ENCODE assay signal across 25 mouse cellular contexts in genomic region chr14:116137772-116138171, GRCm38 (mm10).
DNase-seq lines count a peak whose midpoint lies in the region; ATAC-seq lines count a peak whose summit lies in the region.
"Had no signal": no experiment of that assay in that cellular context is flagged by ENCODE, and none has a peak within 500 bp of the region (broad histone marks: within the 10 kb centered on the region; RNA-seq: fewer than 3 reads in every experiment).

No protein-coding gene starts in this region.

- no peak overlapping the region for H3K4me2 ChIP-seq in forebrain, embryonic 11.5 days (ENCODE audit: low read depth, low read length, severe bottlenecking)
- H3K4me2 ChIP-seq in forebrain, embryonic 15.5 days (replicated peaks), result no peak overlapping the region
- H3K4me2 ChIP-seq in hindbrain, embryonic 11.5 days (replicated peaks; ENCODE audit: low read depth, low read length), result no peak overlapping the region
- H3K4me2 ChIP-seq: embryonic facial prominence, embryonic 13.5 days; embryonic facial prominence, embryonic 15.5 days; forebrain, embryonic 13.5 days had no signal

- no peak overlapping the region for H3K27ac ChIP-seq in forebrain, embryonic 11.5 days (ENCODE audit: low read depth, low read length)
- H3K27ac ChIP-seq in forebrain, embryonic 15.5 days (replicated peaks), result no peak overlapping the region
- H3K27ac ChIP-seq in hindbrain, embryonic 11.5 days (ENCODE audit: low read depth, low read length), result no peak overlapping the region
- no peak overlapping the region for H3K27ac ChIP-seq in hindbrain, embryonic 10.5 days
- H3K27ac ChIP-seq: embryonic facial prominence, embryonic 13.5 days; embryonic facial prominence, embryonic 15.5 days; forebrain, embryonic 10.5 days; forebrain, embryonic 13.5 days had no signal

- no peaks in the 10 kb centered on the region for H3K9me3 ChIP-seq in forebrain, embryonic 11.5 days (ENCODE audit: control insufficient read depth, low read length)
- H3K9me3 ChIP-seq in forebrain, embryonic 15.5 days, result no peaks in the 10 kb centered on the region
- H3K9me3 ChIP-seq in hindbrain, embryonic 11.5 days (ENCODE audit: control insufficient read depth, low read length), result no peaks in the 10 kb centered on the region
- no peaks in the 10 kb centered on the region for H3K9me3 ChIP-seq in hindbrain, embryonic 10.5 days
- H3K9me3 ChIP-seq: embryonic facial prominence, embryonic 13.5 days; embryonic facial prominence, embryonic 15.5 days; forebrain, embryonic 10.5 days; forebrain, embryonic 13.5 days had no signal

- WGBS in forebrain, embryonic 11.5 days, result 82% methylated on average over 1 of the region's 1 CpGs
- WGBS in forebrain, embryonic 15.5 days, result 72% methylated on average over 1 of the region's 1 CpGs
- 77% methylated on average over 1 of the region's 1 CpGs for WGBS in hindbrain, embryonic 11.5 days
- WGBS in hindbrain, embryonic 10.5 days, result 69% methylated on average over 1 of the region's 1 CpGs

- no peak overlapping the region for H3K9ac ChIP-seq in forebrain, embryonic 11.5 days (ENCODE audit: low read length)
- H3K9ac ChIP-seq in forebrain, embryonic 15.5 days (replicated peaks), result no peak overlapping the region
- no peak overlapping the region for H3K9ac ChIP-seq in hindbrain, embryonic 11.5 days (ENCODE audit: low read depth, low read length)
- H3K9ac ChIP-seq: embryonic facial prominence, embryonic 13.5 days; embryonic facial prominence, embryonic 15.5 days; forebrain, embryonic 13.5 days had no signal

- H3K4me1 ChIP-seq in forebrain, embryonic 11.5 days (replicated peaks; ENCODE audit: control insufficient read depth, insufficient read depth, low read length), result no peaks in the 10 kb centered on the region
- H3K4me1 ChIP-seq in forebrain, embryonic 15.5 days, result no peaks in the 10 kb centered on the region
- H3K4me1 ChIP-seq in hindbrain, embryonic 11.5 days (replicated peaks; ENCODE audit: control insufficient read depth, insufficient read depth, low read length), result no peaks in the 10 kb centered on the region
- H3K4me1 ChIP-seq in hindbrain, embryonic 10.5 days (replicated peaks), result peaks cover 6% of the 10 kb centered on the region; the same call in 1 of the 2 replicates
- H3K4me1 ChIP-seq: embryonic facial prominence, embryonic 13.5 days; embryonic facial prominence, embryonic 15.5 days; forebrain, embryonic 13.5 days had no signal

- no peak overlapping the region for H3K4me3 ChIP-seq in forebrain, embryonic 11.5 days (ENCODE audit: low read depth, low read length)
- H3K4me3 ChIP-seq in forebrain, embryonic 15.5 days, result no peak overlapping the region
- H3K4me3 ChIP-seq in hindbrain, embryonic 11.5 days (ENCODE audit: low read depth, low read length), result no peak overlapping the region
- no peak overlapping the region for H3K4me3 ChIP-seq in hindbrain, embryonic 10.5 days
- H3K4me3 ChIP-seq: embryonic facial prominence, embryonic 13.5 days; embryonic facial prominence, embryonic 15.5 days; erythroblast, embryonic 14.5 days; forebrain, embryonic 10.5 days; forebrain, embryonic 13.5 days had no signal

- H3K27me3 ChIP-seq in forebrain, embryonic 11.5 days (ENCODE audit: control insufficient read depth, insufficient read depth, low read length), result no peaks in the 10 kb centered on the region
- no peaks in the 10 kb centered on the region for H3K27me3 ChIP-seq in forebrain, embryonic 15.5 days
- no peaks in the 10 kb centered on the region for H3K27me3 ChIP-seq in hindbrain, embryonic 11.5 days (ENCODE audit: control insufficient read depth, insufficient read depth, low read length)
- no peaks in the 10 kb centered on the region for H3K27me3 ChIP-seq in hindbrain, embryonic 10.5 days (ENCODE audit: insufficient read depth, poor library complexity, severe bottlenecking)
- H3K27me3 ChIP-seq: CH12.LX; embryonic facial prominence, embryonic 13.5 days; embryonic facial prominence, embryonic 15.5 days; forebrain, embryonic 13.5 days had no signal

- ATAC-seq in forebrain, embryonic 11.5 days (replicated peaks; ENCODE audit: low FRiP score), result 0 out of 2 replicates have a peak, but pooled peaks have one; percentile 53
- ATAC-seq in forebrain, embryonic 15.5 days (replicated peaks), result no peak
- 0 out of 2 replicates have a peak, but pooled peaks have one; percentile 17 for ATAC-seq in hindbrain, embryonic 11.5 days (ENCODE audit: low FRiP score)
- ATAC-seq: CD4-positive, CD25-positive, alpha-beta regulatory T cell, adult 4 months; forebrain, embryonic 13.5 days; forebrain, embryonic 16.5 days had no signal

- H3K36me3 ChIP-seq in forebrain, embryonic 11.5 days (ENCODE audit: control insufficient read depth, insufficient read depth, low read length), result no peaks in the 10 kb centered on the region
- H3K36me3 ChIP-seq in forebrain, embryonic 15.5 days, result no peaks in the 10 kb centered on the region
- H3K36me3 ChIP-seq in hindbrain, embryonic 11.5 days (ENCODE audit: control insufficient read depth, insufficient read depth, low read length), result no peaks in the 10 kb centered on the region
- H3K36me3 ChIP-seq in hindbrain, embryonic 10.5 days, result no peaks in the 10 kb centered on the region
- H3K36me3 ChIP-seq: embryonic facial prominence, embryonic 13.5 days; embryonic facial prominence, embryonic 15.5 days; forebrain, embryonic 10.5 days; G1E had no signal

- no peak for DNase-seq in forebrain, embryonic 11.5 days (ENCODE audit: low spot score)
- DNase-seq in hindbrain, embryonic 11.5 days (ENCODE audit: low spot score), result no peak
- no peak for DNase-seq in hindbrain, embryonic 10.5 days (ENCODE audit: low spot score)
- peak; percentile 19 for DNase-seq in telencephalon, adult 2 months (ENCODE audit: low read depth, low spot score)
- no peak for DNase-seq in lung, postnatal 10 days
- DNase-seq: adrenal gland, adult 2 months; adrenal gland, postnatal 10 days; adrenal gland, postnatal 25 days; B cell, adult 2 months; cerebellum, adult 11-12 months; cerebellum, adult 2 months; cerebellum, adult 9-10 months; cerebellum, postnatal 10 days; cerebellum, postnatal 25 days; embryo, embryonic 11 days had no signal
